Mouse (Mus musculus): ENCODE data around the gene Parn. TPM values are rescaled to one million over a fixed set of nuclear protein-coding genes. Genes with fewer than 3 reads are reported as not detected.

Parn gene
- polyA plus RNA-seq, 1 experiment from 2014 or later = 29.3 TPM

GRCm38 (mm10) chr16:13521359-13521758 is 146.6 kb downstream of the Parn start:
- Histone ChIP-seq H3K4me2 (no peak overlapping the region), H3K4me1 (replicated peaks) (no peaks in the 10 kb centered on the region), H3K36me3 (no peaks in the 10 kb centered on the region), H3K27me3 (replicated peaks) (no peaks in the 10 kb centered on the region), H3K27ac (ENCODE audit: poor library complexity, severe bottlenecking) (no peak overlapping the region), H3K9ac (no peak overlapping the region), H3K4me3 (no peak overlapping the region), H3K9me3 (replicated peaks) (no peaks in the 10 kb centered on the region)
- 56% methylated on average over 6 of the region's 6 CpGs for WGBS
- ATAC-seq (ENCODE audit: insufficient number of reproducible peaks, low FRiP score) = no peak

- no peak overlapping the region for H3K4me2 ChIP-seq
- no peak overlapping the region for H3K9ac ChIP-seq
- 65% methylated on average over 6 of the region's 6 CpGs for WGBS
- no peak for ATAC-seq (ENCODE audit: insufficient number of reproducible peaks, low FRiP score)
- no peak overlapping the region for H3K4me3 ChIP-seq
- H3K27ac ChIP-seq (ENCODE audit: poor library complexity, severe bottlenecking) = no peak overlapping the region
- H3K9me3 ChIP-seq (replicated peaks) = no peaks in the 10 kb centered on the region
- no peaks in the 10 kb centered on the region for H3K36me3 ChIP-seq
- H3K27me3 ChIP-seq (replicated peaks) = no peaks in the 10 kb centered on the region
- H3K4me1 ChIP-seq (replicated peaks) = no peaks in the 10 kb centered on the region
Measured at GRCm38 (mm10) chr16:13520301-13520700, 147.7 kb downstream of the Parn start.

GRCm38 (mm10) chr16:13516214-13516613 is 151.8 kb downstream of the Parn start:
- Histone ChIP-seq H3K27ac (ENCODE audit: poor library complexity, severe bottlenecking) (no peak overlapping the region), H3K4me1 (replicated peaks) (no peaks in the 10 kb centered on the region), H3K4me2 (no peak overlapping the region), H3K36me3 (no peaks in the 10 kb centered on the region), H3K9me3 (replicated peaks) (no peaks in the 10 kb centered on the region), H3K9ac (no peak overlapping the region), H3K27me3 (replicated peaks) (no peaks in the 10 kb centered on the region), H3K4me3 (no peak overlapping the region)
- ATAC-seq (ENCODE audit: insufficient number of reproducible peaks, low FRiP score) = no peak
- WGBS = 68% methylated on average over 3 of the region's 3 CpGs

GRCm38 (mm10) chr16:13515524-13515923 is 152.4 kb downstream of the Parn start:
- Histone ChIP-seq H3K9me3 (replicated peaks) (no peaks in the 10 kb centered on the region), H3K4me2 (no peak overlapping the region), H3K4me3 (no peak overlapping the region), H3K27me3 (replicated peaks) (no peaks in the 10 kb centered on the region), H3K4me1 (replicated peaks) (no peaks in the 10 kb centered on the region), H3K36me3 (no peaks in the 10 kb centered on the region), H3K27ac (ENCODE audit: poor library complexity, severe bottlenecking) (no peak overlapping the region), H3K9ac (no peak overlapping the region)
- no peak for ATAC-seq (ENCODE audit: insufficient number of reproducible peaks, low FRiP score)
- 89% methylated on average over 7 of the region's 7 CpGs for WGBS

- no peaks in the 10 kb centered on the region for H3K27me3 ChIP-seq (replicated peaks)
- H3K4me2 ChIP-seq = no peak overlapping the region
- no peak overlapping the region for H3K27ac ChIP-seq (ENCODE audit: poor library complexity, severe bottlenecking)
- no peak overlapping the region for H3K9ac ChIP-seq
- no peak for ATAC-seq (ENCODE audit: insufficient number of reproducible peaks, low FRiP score)
- H3K4me1 ChIP-seq (replicated peaks) = peaks cover 4% of the 10 kb centered on the region; the same call in 1 of the 2 replicates
- H3K4me3 ChIP-seq = no peak overlapping the region
- H3K9me3 ChIP-seq (replicated peaks) = no peaks in the 10 kb centered on the region
- 52% methylated on average over 5 of the region's 5 CpGs for WGBS
- no peaks in the 10 kb centered on the region for H3K36me3 ChIP-seq
Measured at GRCm38 (mm10) chr16:13505055-13505454, 162.9 kb downstream of the Parn start.

GRCm38 (mm10) chr16:13504476-13504875 is 163.5 kb downstream of the Parn start:
- no peak overlapping the region for H3K9ac ChIP-seq
- no peaks in the 10 kb centered on the region for H3K36me3 ChIP-seq
- no peak overlapping the region for H3K4me3 ChIP-seq
- H3K27ac ChIP-seq (ENCODE audit: poor library complexity, severe bottlenecking) = no peak overlapping the region
- ATAC-seq (ENCODE audit: insufficient number of reproducible peaks, low FRiP score) = no peak
- H3K4me1 ChIP-seq (replicated peaks) = peaks cover 4% of the 10 kb centered on the region; the same call in 1 of the 2 replicates
- 74% methylated on average over 3 of the region's 3 CpGs for WGBS
- H3K4me2 ChIP-seq = no peak overlapping the region
- no peaks in the 10 kb centered on the region for H3K27me3 ChIP-seq (replicated peaks)
- no peaks in the 10 kb centered on the region for H3K9me3 ChIP-seq (replicated peaks)

GRCm38 (mm10) chr16:13498923-13499322 is 169.0 kb downstream of the Parn start:
- H3K9me3 ChIP-seq (replicated peaks) = no peaks in the 10 kb centered on the region
- no peak for ATAC-seq (ENCODE audit: insufficient number of reproducible peaks, low FRiP score)
- WGBS = 68% methylated on average over 3 of the region's 3 CpGs
- no peak overlapping the region for H3K4me2 ChIP-seq
- no peak overlapping the region for H3K4me3 ChIP-seq
- H3K27me3 ChIP-seq (replicated peaks) = no peaks in the 10 kb centered on the region
- no peak overlapping the region for H3K9ac ChIP-seq
- no peaks in the 10 kb centered on the region for H3K36me3 ChIP-seq
- H3K27ac ChIP-seq (ENCODE audit: poor library complexity, severe bottlenecking) = no peak overlapping the region
- 0 out of 2 replicates have a peak, but pooled peaks cover 3% of the 10 kb centered on the region for H3K4me1 ChIP-seq (replicated peaks)

- H3K27ac ChIP-seq (ENCODE audit: poor library complexity, severe bottlenecking) = no peak overlapping the region
- H3K27me3 ChIP-seq (replicated peaks) = no peaks in the 10 kb centered on the region
- H3K4me3 ChIP-seq = no peak overlapping the region
- peaks cover 10% of the 10 kb centered on the region; the same call in 1 of the 2 replicates for H3K4me1 ChIP-seq (replicated peaks)
- no peak overlapping the region for H3K4me2 ChIP-seq
- no peak overlapping the region for H3K9ac ChIP-seq
- H3K9me3 ChIP-seq (replicated peaks) = no peaks in the 10 kb centered on the region
- H3K36me3 ChIP-seq = no peaks in the 10 kb centered on the region
- WGBS = 71% methylated on average over 3 of the region's 3 CpGs
- ATAC-seq (ENCODE audit: insufficient number of reproducible peaks, low FRiP score) = 0 out of 2 replicates have a peak, but pooled peaks have one; percentile 45
Measured at GRCm38 (mm10) chr16:13493981-13494380, 174.0 kb downstream of the Parn start.

- Histone ChIP-seq H3K4me1 (replicated peaks) (peaks cover 10% of the 10 kb centered on the region; the same call in 1 of the 2 replicates), H3K27ac (ENCODE audit: poor library complexity, severe bottlenecking) (no peak overlapping the region), H3K9ac (no peak overlapping the region), H3K4me2 (no peak overlapping the region), H3K27me3 (replicated peaks) (no peaks in the 10 kb centered on the region), H3K9me3 (replicated peaks) (no peaks in the 10 kb centered on the region), H3K4me3 (no peak overlapping the region), H3K36me3 (no peaks in the 10 kb centered on the region)
- 63% methylated on average over 3 of the region's 3 CpGs for WGBS
- no peak for ATAC-seq (ENCODE audit: insufficient number of reproducible peaks, low FRiP score)
Measured at GRCm38 (mm10) chr16:13492996-13493395, 175.0 kb downstream of the Parn start.

GRCm38 (mm10) chr16:13491776-13492175 is 176.2 kb downstream of the Parn start:
- WGBS = 55% methylated on average over 3 of the region's 3 CpGs
- H3K27ac ChIP-seq (ENCODE audit: poor library complexity, severe bottlenecking) = no peak overlapping the region
- no peaks in the 10 kb centered on the region for H3K36me3 ChIP-seq
- H3K9me3 ChIP-seq (replicated peaks) = no peaks in the 10 kb centered on the region
- ATAC-seq (ENCODE audit: insufficient number of reproducible peaks, low FRiP score) = 0 out of 2 replicates have a peak, but pooled peaks have one; percentile 17
- H3K27me3 ChIP-seq (replicated peaks) = no peaks in the 10 kb centered on the region
- H3K4me1 ChIP-seq (replicated peaks) = peaks cover 10% of the 10 kb centered on the region; the same call in 1 of the 2 replicates
- H3K4me3 ChIP-seq = no peak overlapping the region
- no peak overlapping the region for H3K9ac ChIP-seq
- H3K4me2 ChIP-seq = no peak overlapping the region
